Mouse (Mus musculus) liver, embryonic 13.5 days (tissue): Measurements from ENCODE around the gene Brd9. TPM values are rescaled to one million over a fixed set of nuclear protein-coding genes. Genes with fewer than 3 reads are reported as not detected.

Source experiments
- microRNA-seq: library from miRNA; unstranded; fragments of <30 nt; microRNA quantifications from one replicate; pipeline ENCODE4, GENCODE M21; 2016
- polyA plus RNA-seq: library from polyadenylated mRNA; unstranded; fragments of >200 nt; fragmentation: Nextera tagmentation; extraction: Ambion mirVana; gene quantifications from 2 replicates; pipeline ENCODE4 v1.2.1, GENCODE M21; 2015

Brd9 gene
- polyA plus RNA-seq, 1 experiment from 2014 or later = 18.1 TPM

Small RNA genes lying within 50 kb of the gene (microRNA-seq; reads per million reads assigned to microRNA genes)
- gene Gm25197 = not detected

Other genes with a start within 250 kb of the Brd9 start
- gene Slc6a19, start 232.9 kb upstream of the Brd9 start, polyA plus RNA-seq = 0.44 and 0.87 TPM in 2 replicates
- gene Slc12a7, start 204.7 kb upstream of the Brd9 start, polyA plus RNA-seq = 6.9 and 9.2 TPM in 2 replicates
- 0.12 and 0.23 TPM in 2 replicates for gene Nkd2, start 90.2 kb upstream of the Brd9 start, polyA plus RNA-seq
- 29.0 and 34.3 TPM in 2 replicates for gene Trip13, start within 50 bp of the Brd9 start, polyA plus RNA-seq
- gene Zdhhc11, start 26.0 kb downstream of the Brd9 start, polyA plus RNA-seq = not detected in 2 replicates
- gene Tppp, start 71.6 kb downstream of the Brd9 start, polyA plus RNA-seq = 0.20 and 0.30 TPM in 2 replicates
- gene Cep72, start 124.5 kb downstream of the Brd9 start, polyA plus RNA-seq = 7.8 and 8.6 TPM in 2 replicates
- not detected in 2 replicates for gene Slc9a3, start 183.6 kb downstream of the Brd9 start, polyA plus RNA-seq